Mouse (Mus musculus) kidney, adult 11 months (tissue): ENCODE data around the gene Dnmbp.

Experiments used
- DNase-seq: peaks from one replicate; pipeline ENCODE4 v3.0.0; 2022

Gene Dnmbp

GRCm38 (mm10) chr19:43944566-43944965 is 4.6 kb upstream of the Dnmbp start:
- no peak for DNase-seq

GRCm38 (mm10) chr19:43943076-43943475 is 3.1 kb upstream of the Dnmbp start:
- DNase-seq, result peak; percentile 50

DNA sequence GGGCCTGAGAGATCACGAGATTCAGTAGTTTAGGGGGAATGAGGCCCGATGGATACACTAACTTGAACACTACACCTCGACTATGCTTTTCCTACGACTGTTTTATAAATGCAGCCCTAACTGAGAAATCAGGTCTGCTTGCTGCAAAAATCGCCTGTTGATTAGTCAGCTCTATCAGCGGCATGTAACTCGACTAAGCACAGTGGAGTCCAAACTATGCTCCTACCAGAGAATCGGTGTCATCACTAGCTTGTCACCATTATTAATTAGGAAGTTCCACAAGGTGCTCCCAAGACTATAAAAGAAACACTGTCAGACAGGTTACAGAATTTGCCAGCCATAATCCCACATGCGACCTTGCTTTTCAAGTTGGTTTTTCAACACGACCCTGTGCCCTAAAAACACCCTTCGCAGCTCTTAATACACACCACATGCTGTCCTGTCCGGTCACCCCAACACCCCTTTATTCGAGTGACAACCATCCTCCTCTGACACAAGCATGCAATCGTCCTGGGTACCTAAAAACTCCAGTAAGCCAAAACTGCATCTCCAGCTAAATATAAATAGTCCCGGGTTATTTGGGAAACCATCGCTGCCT is 721 bp downstream of the Dnmbp start:
- no peak for DNase-seq

GRCm38 (mm10) chr19:43938355-43938754 is 1.6 kb downstream of the Dnmbp start:
- no peak for DNase-seq

DNA sequence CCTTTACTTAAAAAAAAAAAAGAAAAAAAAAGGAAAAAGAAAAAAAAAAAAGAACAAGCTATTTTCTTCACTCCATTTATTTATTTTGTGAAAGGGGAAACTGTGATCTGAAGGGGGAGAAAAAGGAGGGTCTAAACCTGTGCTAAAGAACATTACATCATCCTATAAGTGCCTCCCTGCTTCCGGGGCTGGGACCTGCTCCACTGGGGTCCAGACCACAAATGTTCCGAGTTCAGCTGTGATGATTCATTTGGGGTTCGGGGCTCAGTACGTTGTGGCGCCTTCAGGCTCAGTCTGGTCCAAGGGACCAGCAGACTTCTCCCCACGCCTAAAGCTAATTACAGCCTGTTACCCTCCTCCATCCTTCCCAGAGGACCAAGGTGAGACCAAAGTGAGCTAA is 9.1 kb downstream of the Dnmbp start:
- DNase-seq, result no peak

GRCm38 (mm10) chr19:43930366-43930765 is 9.6 kb downstream of the Dnmbp start:
- DNase-seq, result no peak

- no peak for DNase-seq
Measured at GRCm38 (mm10) chr19:43929869-43930268, 10.1 kb downstream of the Dnmbp start.

- no peak for DNase-seq
Measured at GRCm38 (mm10) chr19:43927967-43928366, 12.0 kb downstream of the Dnmbp start.

DNA sequence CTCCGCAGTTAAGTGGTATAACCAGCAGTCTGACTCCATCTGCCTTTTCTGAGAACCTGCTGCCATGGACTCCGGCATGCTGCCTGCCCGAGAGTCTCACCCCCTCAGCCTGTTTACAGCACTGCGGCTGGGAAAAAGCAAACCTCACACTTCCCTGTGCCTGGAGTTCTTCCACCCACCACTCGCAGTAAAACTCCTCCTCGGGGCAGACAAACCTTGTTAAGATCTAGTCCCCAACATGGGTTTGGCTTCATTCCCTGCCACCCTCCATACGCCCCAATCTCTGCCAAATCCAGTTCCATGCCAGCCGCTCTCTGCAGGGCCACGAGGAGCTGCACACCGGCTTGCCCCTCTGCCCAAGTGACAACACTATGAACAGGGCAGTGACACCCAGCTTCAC is 12.9 kb downstream of the Dnmbp start:
- DNase-seq, result no peak

DNA sequence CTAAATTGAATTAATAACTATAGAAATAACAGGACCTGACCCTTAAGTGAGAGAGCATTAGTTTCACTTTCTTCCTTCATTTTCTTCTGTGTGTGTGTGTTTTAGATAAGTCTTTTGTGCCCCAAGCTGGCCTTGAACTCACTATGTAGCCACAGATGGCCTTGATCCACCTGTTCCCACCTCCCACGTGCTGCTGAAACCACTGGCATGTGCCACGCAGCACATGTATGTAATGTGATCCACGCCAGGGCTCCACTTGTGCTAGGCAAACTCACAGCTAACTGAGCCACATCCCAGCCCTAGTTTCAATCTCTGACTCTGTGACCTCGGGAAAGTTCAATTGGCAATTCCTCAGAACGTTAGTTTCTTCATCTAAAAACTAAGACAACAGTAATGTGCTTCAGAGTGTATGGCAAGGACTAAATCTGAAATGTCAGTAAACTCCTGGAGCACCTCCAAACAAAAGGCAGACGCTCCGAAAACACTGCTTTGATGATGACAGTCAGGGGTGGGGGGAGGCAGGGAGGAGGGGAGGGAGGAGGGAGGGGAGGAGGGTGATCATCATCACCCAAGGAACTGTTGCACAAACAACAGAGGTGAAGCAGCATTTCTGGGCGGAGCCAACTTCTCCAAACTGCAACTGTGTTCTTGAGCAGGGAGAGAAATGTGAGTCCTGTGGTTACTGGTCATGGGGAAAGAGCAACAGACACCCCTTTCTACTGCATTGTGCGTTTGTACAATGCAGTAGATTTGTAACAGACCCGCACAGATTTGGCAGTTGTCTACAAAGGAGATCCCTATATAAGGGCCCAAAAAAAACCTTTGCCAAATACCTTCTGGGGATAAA is 13.6 kb downstream of the Dnmbp start:
- DNase-seq, result no peak

DNA sequence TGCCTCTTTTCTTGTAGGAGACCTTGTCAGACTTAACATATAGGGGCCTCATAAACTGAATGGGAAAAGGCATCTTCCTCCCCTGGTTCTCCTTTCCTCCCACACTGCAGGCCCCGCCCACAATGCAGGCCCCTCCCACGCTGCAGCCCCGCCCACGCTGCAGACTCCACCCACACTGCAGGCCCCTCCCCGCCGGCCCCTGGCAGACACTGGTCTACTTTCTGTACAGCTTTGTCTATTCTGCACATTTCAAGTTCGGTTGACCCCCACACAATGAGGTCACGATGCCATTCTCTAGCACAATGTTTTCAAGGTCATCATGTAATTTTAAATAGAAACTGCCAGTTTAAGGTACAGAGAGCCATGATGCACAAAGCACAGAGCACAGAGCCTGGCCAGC is 15.6 kb downstream of the Dnmbp start:
- no peak for DNase-seq

DNA sequence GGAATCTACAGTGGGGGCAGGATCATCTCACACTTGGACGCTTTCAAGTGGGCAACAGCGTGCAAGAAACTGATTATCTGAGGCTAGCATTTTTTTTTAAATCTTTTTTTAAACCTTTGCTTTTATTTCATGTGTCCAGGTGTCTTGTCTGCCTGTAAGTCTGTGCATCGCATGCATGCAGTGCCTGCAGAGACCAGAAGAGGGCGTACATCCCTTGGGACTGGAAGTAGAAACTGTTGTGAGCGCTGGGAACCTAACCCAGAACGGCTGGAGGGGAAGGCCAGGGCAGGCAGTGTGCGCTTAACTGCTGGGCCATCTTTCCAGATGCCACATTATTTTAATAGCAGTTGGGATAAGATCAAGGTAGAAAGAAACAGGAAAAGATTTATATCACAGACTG is 17.0 kb downstream of the Dnmbp start:
- DNase-seq, result no peak

- DNase-seq, result no peak
Measured at GRCm38 (mm10) chr19:43921410-43921809, 18.6 kb downstream of the Dnmbp start.

GRCm38 (mm10) chr19:43920453-43921300 is 19.3 kb downstream of the Dnmbp start:
- peak; percentile 31 for DNase-seq

- no peak for DNase-seq
Measured at GRCm38 (mm10) chr19:43919841-43920240, 20.1 kb downstream of the Dnmbp start.

GRCm38 (mm10) chr19:43918834-43919233 is 21.2 kb downstream of the Dnmbp start:
- DNase-seq, result no peak

GRCm38 (mm10) chr19:43917763-43918162 is 22.2 kb downstream of the Dnmbp start:
- DNase-seq, result no peak

DNA sequence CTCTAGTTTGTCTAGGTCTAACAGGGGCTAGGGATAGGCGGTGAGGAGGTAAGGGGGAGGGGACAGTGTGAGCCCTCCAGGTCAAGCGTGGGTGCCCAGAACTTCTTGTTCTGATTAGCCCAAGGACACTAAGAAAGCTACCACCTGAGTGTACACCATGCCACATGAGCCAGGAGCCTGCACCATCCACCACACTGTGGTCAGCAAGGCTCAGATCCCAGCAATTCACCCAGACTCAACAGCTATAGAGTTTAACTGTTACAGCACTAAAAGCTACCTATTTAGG is 22.6 kb downstream of the Dnmbp start:
- no peak for DNase-seq

DNA sequence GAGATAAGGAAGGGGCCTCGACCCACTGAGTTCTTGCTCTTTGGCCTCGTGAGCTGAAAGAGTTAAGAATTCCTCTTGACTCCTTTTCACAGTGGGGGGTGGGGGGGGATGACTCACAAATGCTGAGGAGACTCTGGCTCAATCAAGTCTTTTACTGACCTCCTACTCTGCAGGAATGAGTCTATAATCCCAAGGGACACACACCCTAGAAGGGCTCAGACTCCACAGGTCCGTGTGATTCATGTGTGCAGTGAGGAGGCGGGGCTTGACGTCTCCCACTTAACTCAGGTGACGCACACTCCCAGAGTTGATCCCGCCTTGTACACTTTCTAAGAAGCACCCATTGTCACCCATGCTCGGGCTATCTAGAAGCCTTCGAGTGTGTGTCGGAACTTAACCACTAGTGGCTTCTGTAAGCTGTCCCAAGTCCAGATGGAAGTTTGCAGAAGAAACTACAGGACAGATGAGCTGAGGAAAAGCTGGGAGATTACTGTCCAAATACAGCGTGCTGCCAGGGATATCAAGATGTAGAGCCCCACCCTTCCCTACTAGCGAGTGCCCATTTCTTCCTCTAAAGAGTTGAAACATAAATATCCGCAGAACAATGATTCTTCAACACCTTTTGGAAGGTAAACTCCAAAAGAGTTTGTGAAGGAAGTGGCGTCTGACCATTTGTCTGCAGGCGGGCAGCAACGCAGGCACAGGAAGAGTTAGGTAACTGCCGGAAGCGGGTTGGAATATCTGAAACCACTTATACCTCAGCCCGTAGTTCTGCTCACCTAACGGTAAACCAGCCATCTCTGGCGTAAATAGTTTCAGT is 23.2 kb downstream of the Dnmbp start:
- no peak for DNase-seq

DNA sequence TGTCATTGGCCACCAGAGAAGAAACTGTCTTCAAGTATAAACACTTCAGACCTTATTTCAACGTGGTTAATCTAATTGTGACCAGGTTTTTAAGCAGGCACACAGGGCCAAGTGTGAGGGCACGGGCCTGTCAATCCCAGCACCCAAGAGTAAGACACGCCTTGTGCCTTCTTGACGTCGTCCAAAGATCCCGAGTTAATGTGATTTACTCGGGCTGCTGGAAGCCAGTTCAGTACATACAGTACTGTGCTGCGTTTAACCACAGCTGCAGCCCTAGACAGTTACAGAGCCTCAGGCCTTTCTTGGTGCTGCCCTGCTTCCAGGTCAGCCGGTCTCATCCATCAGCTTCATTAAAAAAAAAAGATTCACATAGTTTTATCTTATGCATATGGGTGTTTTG is 24.6 kb downstream of the Dnmbp start:
- no peak for DNase-seq

DNA sequence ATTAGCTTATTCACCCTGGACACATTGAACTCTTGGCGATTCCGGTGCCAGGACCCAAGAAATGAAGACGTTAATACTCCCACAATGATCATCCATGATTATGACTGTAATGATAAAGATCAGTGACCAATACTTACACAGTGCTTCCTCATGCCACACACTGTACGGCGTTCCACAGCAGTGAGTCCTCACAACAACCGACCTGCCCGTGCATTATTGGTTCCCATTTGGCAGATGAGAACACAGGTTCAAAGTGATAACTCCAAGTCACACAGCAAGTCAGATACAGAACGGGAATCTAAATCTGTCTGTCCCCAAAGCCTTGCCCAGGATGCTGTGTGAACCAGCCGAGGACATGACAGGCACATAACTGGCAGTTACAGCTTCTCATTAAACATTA is 25.0 kb downstream of the Dnmbp start:
- DNase-seq, result no peak

GRCm38 (mm10) chr19:43912775-43913486 is 27.1 kb downstream of the Dnmbp start:
- peak; percentile 45 for DNase-seq
